Mouse (Mus musculus) MEL (cell line): ENCODE measurements at regions not wholly inside any gene's neighbourhood (a gene's known extent, or its start where the extent isn't known, plus 50 kb on each side); places are given as distances from the start of the nearest gene placed in this dataset.

Experiments
- DNase-seq: peaks from one replicate; pipeline ENCODE4 v3.0.0; 2011; ENCODE audit warnings: low read depth, low spot score
- H3K27ac ChIP-seq: 2 replicates; pipeline ENCODE4 v1.5.1; 2012; ENCODE audit warnings: low read depth, mild to moderate bottlenecking, control low read depth, low read length, moderate library complexity; ENCODE audit not compliant: control insufficient read depth
- H3K27me3 ChIP-seq, 2 experiments: fragments of 150-350 bp in 1 of 2; sonication (generic) in 1 of 2; 2 replicates each; pipeline ENCODE4 v1.6.1; 2012; ENCODE audit warnings: low read length in 2 of 2, mild to moderate bottlenecking in 2 of 2, improper control_type of control experiment in 1 of 2, moderate library complexity in 1 of 2; ENCODE audit not compliant: insufficient read depth in 2 of 2, control insufficient read depth in 1 of 2
- H3K36me3 ChIP-seq, 2 experiments: 2 replicates each; pipeline ENCODE4 v1.6.1; 2012 to 2014; ENCODE audit warnings: low read length in 2 of 2, improper control_type of control experiment in 1 of 2, inconsistent platforms in 1 of 2, mild to moderate bottlenecking in 1 of 2; ENCODE audit not compliant: insufficient read depth in 2 of 2, control insufficient read depth in 1 of 2
- H3K4me1 ChIP-seq, 2 experiments: fragments of 150-350 bp in 1 of 2; sonication (generic) in 1 of 2; 2 replicates each; pipeline ENCODE4 v1.6.1; 2012; ENCODE audit warnings: low read length in 2 of 2, improper control_type of control experiment in 1 of 2, mild to moderate bottlenecking in 1 of 2; ENCODE audit not compliant: insufficient read depth in 2 of 2, control insufficient read depth in 1 of 2
- H3K4me3 ChIP-seq, 2 experiments: fragments of 150-350 bp in 1 of 2; sonication (generic) in 1 of 2; 2 replicates each; pipeline ENCODE4 v1.5.1; 2012; ENCODE audit warnings: low read depth in 2 of 2, low read length in 2 of 2, mild to moderate bottlenecking in 2 of 2, moderate library complexity in 2 of 2, control low read depth in 1 of 2, improper control_type of control experiment in 1 of 2; ENCODE audit not compliant: control insufficient read depth in 1 of 2, insufficient read depth in 1 of 2
- H3K79me2 ChIP-seq: 2 replicates; pipeline ENCODE4 v1.6.1; 2012; ENCODE audit warnings: mild to moderate bottlenecking, low read length, moderate library complexity; ENCODE audit not compliant: control insufficient read depth, poor library complexity, insufficient read depth
- H3K9ac ChIP-seq: 2 replicates; pipeline ENCODE4 v1.6.1; 2012; ENCODE audit warnings: low read depth, mild to moderate bottlenecking, control low read depth, low read length, moderate library complexity; ENCODE audit not compliant: control insufficient read depth, poor library complexity, severe bottlenecking
- H3K9me3 ChIP-seq: fragments of 150-350 bp; sonication (generic); replicated peaks from 2 replicates; pipeline ENCODE4 v1.6.1; 2012; ENCODE audit warnings: mild to moderate bottlenecking, low read length, improper control_type of control experiment, moderate library complexity; ENCODE audit not compliant: insufficient read depth
- CTCF ChIP-seq, 3 experiments: IDR thresholded peaks in 2 of 3; conservative IDR thresholded peaks in 1 of 3; 2 replicates each; pipeline ENCODE4 v1.5.1; 2011 to 2012; ENCODE audit warnings: low read length in 3 of 3, low read depth in 2 of 3, mild to moderate bottlenecking in 2 of 3, improper control_type of control experiment in 1 of 3, inconsistent platforms in 1 of 3, mixed read lengths in 1 of 3, moderate library complexity in 1 of 3; ENCODE audit not compliant: control insufficient read depth in 1 of 3, insufficient read depth in 1 of 3, poor library complexity in 1 of 3, severe bottlenecking in 1 of 3
- E2F4 ChIP-seq: IDR thresholded peaks from 2 replicates; pipeline ENCODE4 v1.6.1; 2011; ENCODE audit warnings: low read depth, low read length, improper control_type of control experiment, borderline replicate concordance
- ETS1 ChIP-seq: IDR thresholded peaks from 2 replicates; pipeline ENCODE4 v1.6.1; 2012; ENCODE audit warnings: low read depth, mild to moderate bottlenecking, inconsistent platforms, low read length, improper control_type of control experiment, moderate library complexity
- JUND ChIP-seq: IDR thresholded peaks from 2 replicates; pipeline ENCODE4 v1.6.1; 2011; ENCODE audit warnings: low read depth, mild to moderate bottlenecking, improper control_type of control experiment, low read length
- MAFK ChIP-seq: IDR thresholded peaks from 2 replicates; pipeline ENCODE4 v1.6.1; 2011; ENCODE audit warnings: low read depth, mild to moderate bottlenecking, low read length, improper control_type of control experiment, borderline replicate concordance
- MAX ChIP-seq: IDR thresholded peaks from 2 replicates; pipeline ENCODE4 v1.6.1; 2011; ENCODE audit warnings: low read length, improper control_type of control experiment
- MEF2A ChIP-seq: IDR thresholded peaks from 2 replicates; pipeline ENCODE4 v1.6.1; 2014; ENCODE audit warnings: low read depth, mild to moderate bottlenecking, inconsistent platforms, low read length, improper control_type of control experiment; ENCODE audit not compliant: poor library complexity, insufficient replicate concordance, severe bottlenecking; ENCODE audit errors: extremely low read depth
- POLR2AphosphoS2 ChIP-seq: IDR thresholded peaks from 2 replicates; pipeline ENCODE4 v1.6.1; 2011; ENCODE audit warnings: low read length, improper control_type of control experiment
- SIN3A ChIP-seq: IDR thresholded peaks from 2 replicates; pipeline ENCODE4 v1.6.1; 2012; ENCODE audit warnings: low read length, improper control_type of control experiment, inconsistent platforms
- SMC3 ChIP-seq: IDR thresholded peaks from 2 replicates; pipeline ENCODE4 v1.6.1; 2011; ENCODE audit warnings: low read depth, low read length, improper control_type of control experiment
- UBTF ChIP-seq: IDR thresholded peaks from 2 replicates; pipeline ENCODE4 v1.6.1; 2012; ENCODE audit warnings: low read depth, mild to moderate bottlenecking, inconsistent platforms, low read length, improper control_type of control experiment, moderate library complexity, borderline replicate concordance; ENCODE audit not compliant: insufficient read depth
- USF1 ChIP-seq: IDR thresholded peaks from 2 replicates; pipeline ENCODE4 v1.6.1; 2014; ENCODE audit warnings: low read depth, mild to moderate bottlenecking, inconsistent platforms, low read length, improper control_type of control experiment, moderate library complexity
- USF2 ChIP-seq, 2 experiments: IDR thresholded peaks; 2 replicates each; pipeline ENCODE4 v1.6.1; 2011 to 2012; ENCODE audit warnings: improper control_type of control experiment in 2 of 2, low read length in 2 of 2, borderline replicate concordance in 1 of 2, inconsistent platforms in 1 of 2, low read depth in 1 of 2, mild to moderate bottlenecking in 1 of 2; ENCODE audit not compliant: insufficient read depth in 1 of 2
- ZKSCAN1 ChIP-seq: IDR thresholded peaks from 2 replicates; pipeline ENCODE4 v1.6.1; 2012; ENCODE audit warnings: low read depth, mild to moderate bottlenecking, inconsistent platforms, low read length, improper control_type of control experiment, moderate library complexity

- DNase-seq, result no peak
- Histone ChIP-seq H3K9me3 (no peaks in the 10 kb centered on the region), H3K79me2 (no peaks in the 10 kb centered on the region), H3K4me1 (peaks cover 8 to 10% of the 10 kb centered on the region in 2 experiments), H3K27ac (no peak overlapping the region), H3K4me3 (no peak overlapping the region), H3K9ac (no peak overlapping the region), H3K27me3 (no peaks in the 10 kb centered on the region), H3K36me3 (peaks cover 0 to 11% of the 10 kb centered on the region in 2 experiments; a peak in 2 of 4 replicates)
- TF ChIP-seq JUND (no peak), SIN3A (no peak), CTCF (IDR thresholded peaks at IDR 0.05 in 2 of 3, conservative IDR thresholded peaks at IDR 0.05 in 1 of 3; ENCODE audit: control insufficient read depth in 1 of 3, insufficient read depth in 1 of 3, low read depth in 2 of 3, low read length in 3 of 3, poor library complexity in 1 of 3, severe bottlenecking in 1 of 3) (no peak), USF1 (no peak), POLR2AphosphoS2 (no peak), MEF2A (no peak), ETS1 (no peak), SMC3 (no peak), E2F4 (no peak), MAFK (no peak)
Observed at GRCm38 (mm10) chr16:49969693-49970296, 169.5 kb downstream of the Cd47 start.

- no peak overlapping the region for H3K27ac ChIP-seq
- no peak overlapping the region for H3K9ac ChIP-seq
- H3K4me3 ChIP-seq, result no peak overlapping the region
- H3K9me3 ChIP-seq, result no peaks in the 10 kb centered on the region
- TF ChIP-seq MAX, result no peak
- no peak for TF ChIP-seq POLR2AphosphoS2
- no peak for TF ChIP-seq CTCF (IDR thresholded peaks at IDR 0.05 in 2 of 3, conservative IDR thresholded peaks at IDR 0.05 in 1 of 3; ENCODE audit: control insufficient read depth in 1 of 3, insufficient read depth in 1 of 3, low read depth in 2 of 3, low read length in 3 of 3, poor library complexity in 1 of 3, severe bottlenecking in 1 of 3)
- no peak for TF ChIP-seq ZKSCAN1
- peak; percentile 37; the same call in 1 of the 2 replicates for TF ChIP-seq USF1
- no peak for TF ChIP-seq USF2 (IDR thresholded peaks at IDR 0.05; ENCODE audit: borderline replicate concordance in 1 of 2, insufficient read depth in 1 of 2, low read depth in 1 of 2, low read length in 2 of 2)
- no peak for TF ChIP-seq UBTF
- TF ChIP-seq, all 39 proteins: peak for 1
- DNase-seq, result no peak
- H3K4me1 ChIP-seq, result peaks cover 3 to 9% of the 10 kb centered on the region in 2 experiments; a peak in 3 of 4 replicates
- no peaks in the 10 kb centered on the region for H3K27me3 ChIP-seq
- H3K79me2 ChIP-seq, result no peaks in the 10 kb centered on the region
- peaks cover 0 to 5% of the 10 kb centered on the region in 2 experiments; a peak in 1 of 4 replicates for H3K36me3 ChIP-seq
Observed at GRCm38 (mm10) chr16:49970297-49970804, 170.0 kb downstream of the Cd47 start.
